Mouse (Mus musculus): ENCODE measurements at regions not wholly inside any gene's neighbourhood (a gene's known extent, or its start where the extent isn't known, plus 50 kb on each side); places are given as distances from the start of the nearest gene placed in this dataset.

DNA sequence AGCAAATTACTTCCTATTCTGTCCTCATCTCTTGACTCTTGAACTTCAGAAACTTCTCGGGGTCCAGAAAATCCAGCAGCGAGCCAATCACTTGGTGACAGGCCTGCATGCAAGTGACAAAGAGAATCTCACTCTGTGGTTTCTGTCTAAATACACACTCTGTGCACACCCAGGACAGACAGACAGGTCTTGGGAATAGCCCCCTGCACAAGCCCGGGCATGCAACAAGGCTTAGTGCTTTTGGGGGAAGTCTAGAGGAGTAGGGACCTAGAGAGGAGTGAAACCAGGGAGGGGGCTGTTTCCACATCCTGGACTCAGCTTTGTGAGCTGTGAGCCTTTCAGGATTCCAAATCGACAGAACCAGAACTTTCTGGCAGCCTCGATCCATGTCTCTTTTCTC lies 259.6 kb downstream of the Ajap1 start:
- Histone ChIP-seq H3K4me1 (ENCODE audit: control insufficient read depth in 1 of 2, insufficient read depth in 2 of 2, low read length in 2 of 2) (no peaks in the 10 kb centered on the region), H3K27ac (ENCODE audit: control insufficient read depth, low read depth, low read length) (no peak overlapping the region), H3K4me3 (ENCODE audit: control insufficient read depth in 1 of 2, insufficient read depth in 1 of 2, low read depth in 2 of 2, low read length in 2 of 2) (no peak overlapping the region), H3K9me3 (replicated peaks; ENCODE audit: insufficient read depth, low read length) (no peaks in the 10 kb centered on the region), H3K79me2 (ENCODE audit: control insufficient read depth, insufficient read depth, low read length, poor library complexity) (no peaks in the 10 kb centered on the region), H3K9ac (ENCODE audit: control insufficient read depth, low read depth, low read length, poor library complexity, severe bottlenecking) (no peak overlapping the region), H3K27me3 (ENCODE audit: control insufficient read depth in 1 of 2, insufficient read depth in 2 of 2, low read length in 2 of 2) (no peaks in the 10 kb centered on the region), H3K36me3 (ENCODE audit: control insufficient read depth in 1 of 2, insufficient read depth in 2 of 2, low read length in 2 of 2) (no peaks in the 10 kb centered on the region)
- DNase-seq (ENCODE audit: low read depth, low spot score): no peak
- TF ChIP-seq RAD21 (IDR thresholded peaks at IDR 0.05; ENCODE audit: low read depth, low read length) (no peak), MXI1 (IDR thresholded peaks at IDR 0.05; ENCODE audit: low read depth, low read length) (no peak)

DNA sequence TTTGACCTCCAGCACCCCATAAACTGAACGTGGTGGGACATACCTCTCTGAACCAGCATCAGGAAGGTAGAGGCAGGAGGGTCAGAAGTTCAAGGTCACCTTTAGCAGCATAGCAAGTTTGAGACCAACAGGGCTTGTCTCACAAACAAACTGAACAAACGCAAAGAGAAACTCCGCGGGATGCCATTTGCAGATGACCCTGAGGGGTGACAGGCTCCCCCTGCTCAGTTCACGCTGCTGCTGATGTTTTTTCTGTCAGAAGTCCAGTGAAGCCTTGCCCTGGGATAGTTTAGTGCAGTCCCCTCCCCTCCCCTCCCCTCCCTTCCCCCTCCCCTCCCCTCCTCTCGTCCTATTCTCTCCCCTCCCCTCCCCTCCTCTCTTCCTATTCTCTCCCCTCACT lies 262.1 kb downstream of the Ajap1 start:
- Histone ChIP-seq H3K27ac (ENCODE audit: control insufficient read depth, low read depth, low read length) (no peak overlapping the region), H3K9ac (ENCODE audit: control insufficient read depth, low read depth, low read length, poor library complexity, severe bottlenecking) (no peak overlapping the region)
- DNase-seq (ENCODE audit: low read depth, low spot score): no peak

GRCm38 (mm10) chr4:153220074-153220473 lies 262.5 kb downstream of the Ajap1 start:
- no peak for DNase-seq (ENCODE audit: low read depth, low spot score)
- H3K27ac ChIP-seq (ENCODE audit: control insufficient read depth, low read depth, low read length): no peak overlapping the region
- H3K79me2 ChIP-seq (ENCODE audit: control insufficient read depth, insufficient read depth, low read length, poor library complexity): no peaks in the 10 kb centered on the region
- no peak overlapping the region for H3K4me3 ChIP-seq (ENCODE audit: control insufficient read depth in 1 of 2, insufficient read depth in 1 of 2, low read depth in 2 of 2, low read length in 2 of 2)
- H3K9me3 ChIP-seq (replicated peaks; ENCODE audit: insufficient read depth, low read length): no peaks in the 10 kb centered on the region
- no peaks in the 10 kb centered on the region for H3K36me3 ChIP-seq (ENCODE audit: control insufficient read depth in 1 of 2, insufficient read depth in 2 of 2, low read length in 2 of 2)
- TF ChIP-seq GABPA (IDR thresholded peaks at IDR 0.05; ENCODE audit: low read depth, low read length) (no peak), JUND (IDR thresholded peaks at IDR 0.05; ENCODE audit: low read depth, low read length) (no peak)
- no peak overlapping the region for H3K9ac ChIP-seq (ENCODE audit: control insufficient read depth, low read depth, low read length, poor library complexity, severe bottlenecking)
- H3K27me3 ChIP-seq (ENCODE audit: control insufficient read depth in 1 of 2, insufficient read depth in 2 of 2, low read length in 2 of 2): no peaks in the 10 kb centered on the region
- no peaks in the 10 kb centered on the region for H3K4me1 ChIP-seq (ENCODE audit: control insufficient read depth in 1 of 2, insufficient read depth in 2 of 2, low read length in 2 of 2)

More for the DNA sequence above, 262.1 kb downstream of the Ajap1 start:
- Histone ChIP-seq H3K9me3 (replicated peaks; ENCODE audit: insufficient read depth, low read length) (no peaks in the 10 kb centered on the region), H3K27me3 (ENCODE audit: control insufficient read depth in 1 of 2, insufficient read depth in 2 of 2, low read length in 2 of 2) (no peaks in the 10 kb centered on the region), H3K36me3 (ENCODE audit: control insufficient read depth in 1 of 2, insufficient read depth in 2 of 2, low read length in 2 of 2) (no peaks in the 10 kb centered on the region), H3K4me3 (ENCODE audit: control insufficient read depth in 1 of 2, insufficient read depth in 1 of 2, low read depth in 2 of 2, low read length in 2 of 2) (no peak overlapping the region), H3K79me2 (ENCODE audit: control insufficient read depth, insufficient read depth, low read length, poor library complexity) (no peaks in the 10 kb centered on the region), H3K4me1 (ENCODE audit: control insufficient read depth in 1 of 2, insufficient read depth in 2 of 2, low read length in 2 of 2) (no peaks in the 10 kb centered on the region)
- TF ChIP-seq ZC3H11A (IDR thresholded peaks at IDR 0.05; ENCODE audit: low read depth, low read length): no peak
- no peak for TF ChIP-seq SMC3 (IDR thresholded peaks at IDR 0.05; ENCODE audit: low read depth, low read length)
- TF ChIP-seq E2F4 (IDR thresholded peaks at IDR 0.05; ENCODE audit: borderline replicate concordance, low read depth, low read length): no peak
- no peak for TF ChIP-seq MEF2A (IDR thresholded peaks at IDR 0.05; ENCODE audit: extremely low read depth, insufficient replicate concordance, low read depth, low read length, poor library complexity, severe bottlenecking)
- TF ChIP-seq ZKSCAN1 (IDR thresholded peaks at IDR 0.05; ENCODE audit: low read depth, low read length): no peak
- no peak for TF ChIP-seq TCF12 (IDR thresholded peaks at IDR 0.05; ENCODE audit: low read depth, low read length)
- no peak for TF ChIP-seq ELF1 (IDR thresholded peaks at IDR 0.05; ENCODE audit: low read depth, low read length)
- TF ChIP-seq POLR2A (IDR thresholded peaks at IDR 0.05; ENCODE audit: control insufficient read depth in 1 of 2, insufficient read depth in 1 of 2, low read depth in 1 of 2, low read length in 2 of 2, poor library complexity in 1 of 2): no peak
- no peak for TF ChIP-seq MAFK (IDR thresholded peaks at IDR 0.05; ENCODE audit: borderline replicate concordance, low read depth, low read length)
- TF ChIP-seq MXI1 (IDR thresholded peaks at IDR 0.05; ENCODE audit: low read depth, low read length): no peak
- TF ChIP-seq MAX (IDR thresholded peaks at IDR 0.05; ENCODE audit: low read length): no peak
- no peak for TF ChIP-seq EP300 (IDR thresholded peaks at IDR 0.05; ENCODE audit: low read depth in 1 of 2, low read length in 2 of 2)
- no peak for TF ChIP-seq HCFC1 (IDR thresholded peaks at IDR 0.05; ENCODE audit: low read depth, low read length)
- TF ChIP-seq USF1 (IDR thresholded peaks at IDR 0.05; ENCODE audit: low read depth, low read length): no peak
- TF ChIP-seq CHD2 (IDR thresholded peaks at IDR 0.05; ENCODE audit: low read length): no peak
- no peak for TF ChIP-seq MAZ (IDR thresholded peaks at IDR 0.05; ENCODE audit: low read depth, low read length)
- TF ChIP-seq MYC (IDR thresholded peaks at IDR 0.05; ENCODE audit: low read depth, low read length): no peak
- no peak for TF ChIP-seq GABPA (IDR thresholded peaks at IDR 0.05; ENCODE audit: low read depth, low read length)
- no peak for TF ChIP-seq SIN3A (IDR thresholded peaks at IDR 0.05; ENCODE audit: low read length)
